Mouse (Mus musculus) megakaryocyte, embryonic 14.5 days (primary cell): ENCODE measurements around the gene Atf6b.

ENCODE experiments used
- FLI1 ChIP-seq: IDR thresholded peaks from 2 replicates; pipeline ENCODE4 v1.6.1; 2012; ENCODE audit warnings: low read length, inconsistent platforms, mixed read lengths
- GATA1 ChIP-seq: IDR thresholded peaks from 3 replicates; pipeline ENCODE4 v1.6.1; 2012; ENCODE audit warnings: mixed read lengths, low read length, inconsistent platforms, borderline replicate concordance

- no peak for TF ChIP-seq GATA1
- no peak for TF ChIP-seq FLI1
Observed at GRCm38 (mm10) chr17:34637459-34637858, 9.5 kb upstream of the Atf6b start.
